8 mouse cellular contexts compared by ENCODE assay signal in genomic region chr12:70911029-70911428, GRCm38 (mm10). TPM values are rescaled to one million over a fixed set of nuclear protein-coding genes. Genes with fewer than 3 reads are reported as not detected.
A peak's percentile ranks its signal among the peaks of the same experiment; 100 is the strongest.
DNase-seq lines count a peak whose midpoint lies in the region; ATAC-seq and TF ChIP-seq lines count a peak whose summit lies in the region.

No protein-coding gene starts in this region.

- peak; percentile 40; the same call in 1 of the 2 replicates for ATAC-seq in heart, embryonic 11.5 days (replicated peaks; ENCODE audit: insufficient number of reproducible peaks, low FRiP score, low TSS enrichment)
- ATAC-seq in kidney, postnatal 0 days (replicated peaks; ENCODE audit: low FRiP score, low read depth): peak; percentile 70
- peak; percentile 31; the same call in 1 of the 2 replicates for ATAC-seq in liver, embryonic 14.5 days (ENCODE audit: insufficient read depth)
- ATAC-seq in neural tube, embryonic 11.5 days (ENCODE audit: insufficient read depth, low FRiP score, low TSS enrichment): peak; percentile 78; the same call in 1 of the 2 replicates
- peak; percentile 73 for ATAC-seq in stomach, postnatal 0 days (ENCODE audit: low FRiP score, low TSS enrichment)

- no peak overlapping the region for H3K4me3 ChIP-seq in bone marrow, adult 2 months (replicated peaks; ENCODE audit: control insufficient read depth, low read depth, low read length)
- H3K4me3 ChIP-seq in embryonic fibroblast, embryonic 13.5 days (ENCODE audit: insufficient read depth, low read length): no peak overlapping the region
- H3K4me3 ChIP-seq in heart, embryonic 11.5 days (ENCODE audit: low read depth, low read length): no peak overlapping the region
- H3K4me3 ChIP-seq in kidney, postnatal 0 days (replicated peaks; ENCODE audit: low read depth, low read length): no peak overlapping the region
- H3K4me3 ChIP-seq in liver, embryonic 14.5 days (ENCODE audit: insufficient read depth in 1 of 2, low read depth in 2 of 2, low read length in 2 of 2): no peak overlapping the region
- no peak overlapping the region for H3K4me3 ChIP-seq in neural tube, embryonic 11.5 days (ENCODE audit: low read depth, low read length)
- H3K4me3 ChIP-seq in stomach, postnatal 0 days (ENCODE audit: low read depth, low read length): no peak overlapping the region

- 5% methylated on average over 5 of the region's 5 CpGs for WGBS in bone marrow, adult 2 months
- 11% methylated on average over 5 of the region's 5 CpGs for WGBS in heart, embryonic 11.5 days (ENCODE audit: insufficient replicate concordance)
- WGBS in kidney, postnatal 0 days: 11% methylated on average over 5 of the region's 5 CpGs
- WGBS in liver, embryonic 14.5 days (ENCODE audit: insufficient replicate concordance): 7% methylated on average over 5 of the region's 5 CpGs
- WGBS in neural tube, embryonic 11.5 days: 21% methylated on average over 5 of the region's 5 CpGs
- whole genome bisulfite sequencing in stomach, postnatal 0 days: 9% methylated on average over 5 of the region's 5 CpGs

- no peaks in the 10 kb centered on the region; the same call in 1 of the 2 replicates for H3K36me3 ChIP-seq in heart, embryonic 11.5 days (ENCODE audit: control insufficient read depth, insufficient read depth, low read length)
- H3K36me3 ChIP-seq in kidney, postnatal 0 days (ENCODE audit: insufficient read depth, low read length): no peaks in the 10 kb centered on the region
- no peaks in the 10 kb centered on the region for H3K36me3 ChIP-seq in liver, embryonic 14.5 days (replicated peaks; ENCODE audit: control insufficient read depth, insufficient read depth, low read depth)
- no peaks in the 10 kb centered on the region for H3K36me3 ChIP-seq in neural tube, embryonic 11.5 days (ENCODE audit: control insufficient read depth, insufficient read depth, low read length)
- no peaks in the 10 kb centered on the region for H3K36me3 ChIP-seq in stomach, postnatal 0 days (ENCODE audit: control insufficient read depth, insufficient read depth, low read length)

- peak; percentile 80 to 81 for DNase-seq in B cell, adult 2 months
- peak; percentile 94 for DNase-seq in kidney, postnatal 0 days (ENCODE audit: low spot score)
- DNase-seq in liver, embryonic 14.5 days (ENCODE audit: low read depth in 3 of 3, low spot score in 3 of 3): peak; percentile 39 to 49 (median 42)
- peak; percentile 85 for DNase-seq in neural tube, embryonic 11.5 days (ENCODE audit: low spot score)
- DNase-seq in stomach, postnatal 0 days (ENCODE audit: low spot score): peak; percentile 78

- H3K27me3 ChIP-seq in heart, embryonic 11.5 days (ENCODE audit: control insufficient read depth, insufficient read depth, low read length): no peaks in the 10 kb centered on the region
- no peaks in the 10 kb centered on the region for H3K27me3 ChIP-seq in kidney, postnatal 0 days (ENCODE audit: insufficient read depth, low read length)
- H3K27me3 ChIP-seq in liver, embryonic 14.5 days (ENCODE audit: control insufficient read depth, insufficient read depth, low read length): no peaks in the 10 kb centered on the region
- no peaks in the 10 kb centered on the region for H3K27me3 ChIP-seq in neural tube, embryonic 11.5 days (ENCODE audit: control insufficient read depth, insufficient read depth, low read length)
- no peaks in the 10 kb centered on the region for H3K27me3 ChIP-seq in stomach, postnatal 0 days (ENCODE audit: control insufficient read depth, insufficient read depth, low read length)

- no peak for TF ChIP-seq EP300 in liver, embryonic 14.5 days (IDR thresholded peaks at IDR 0.05; ENCODE audit: low read depth)
- no peak for TF ChIP-seq EP300 in stomach, postnatal 0 days (optimal IDR thresholded peaks at IDR 0.05)

- TF ChIP-seq POLR2A in bone marrow, adult 2 months (IDR thresholded peaks at IDR 0.05; ENCODE audit: borderline replicate concordance, control insufficient read depth, low read depth, low read length): no peak
- TF ChIP-seq POLR2A in embryonic fibroblast, embryonic 13.5 days (IDR thresholded peaks at IDR 0.05; ENCODE audit: low read depth, low read length): no peak

- H3K4me1 ChIP-seq in bone marrow, adult 2 months (ENCODE audit: control insufficient read depth, insufficient read depth, low read length): no peaks in the 10 kb centered on the region
- H3K4me1 ChIP-seq in embryonic fibroblast, embryonic 13.5 days (ENCODE audit: control insufficient read depth, insufficient read depth, low read length): peaks cover 9% of the 10 kb centered on the region
- H3K4me1 ChIP-seq in heart, embryonic 11.5 days (ENCODE audit: control insufficient read depth, insufficient read depth, low read length): peaks cover 4% of the 10 kb centered on the region; the same call in 1 of the 2 replicates
- no peaks in the 10 kb centered on the region for H3K4me1 ChIP-seq in kidney, postnatal 0 days (replicated peaks; ENCODE audit: insufficient read depth, low read length)
- 0 out of 4 replicates have a peak, but pooled peaks cover 0 to 2% of the 10 kb centered on the region in 2 experiments for H3K4me1 ChIP-seq in liver, embryonic 14.5 days (replicated peaks; ENCODE audit: control insufficient read depth in 2 of 2, insufficient read depth in 2 of 2, low read length in 1 of 2)
- H3K4me1 ChIP-seq in neural tube, embryonic 11.5 days (ENCODE audit: control insufficient read depth, insufficient read depth, low read length): 0 out of 2 replicates have a peak, but pooled peaks cover 3% of the 10 kb centered on the region
- H3K4me1 ChIP-seq in stomach, postnatal 0 days (replicated peaks; ENCODE audit: control insufficient read depth, insufficient read depth): no peaks in the 10 kb centered on the region

- no peaks in the 10 kb centered on the region for H3K9me3 ChIP-seq in heart, embryonic 11.5 days (replicated peaks; ENCODE audit: control insufficient read depth, low read length)
- H3K9me3 ChIP-seq in kidney, postnatal 0 days (replicated peaks; ENCODE audit: low read length): no peaks in the 10 kb centered on the region
- H3K9me3 ChIP-seq in liver, embryonic 14.5 days (ENCODE audit: control insufficient read depth, low read length): no peaks in the 10 kb centered on the region
- H3K9me3 ChIP-seq in neural tube, embryonic 11.5 days (ENCODE audit: control insufficient read depth, low read length): no peaks in the 10 kb centered on the region; the same call in 1 of the 2 replicates
- no peaks in the 10 kb centered on the region for H3K9me3 ChIP-seq in stomach, postnatal 0 days (ENCODE audit: control insufficient read depth, low read length)

- no peak overlapping the region for H3K4me2 ChIP-seq in heart, embryonic 11.5 days
- no peak overlapping the region for H3K4me2 ChIP-seq in kidney, postnatal 0 days (ENCODE audit: low read length)
- no peak overlapping the region for H3K4me2 ChIP-seq in liver, embryonic 14.5 days (ENCODE audit: low read depth)
- H3K4me2 ChIP-seq in neural tube, embryonic 11.5 days (ENCODE audit: low read depth): no peak overlapping the region
- H3K4me2 ChIP-seq in stomach, postnatal 0 days (replicated peaks; ENCODE audit: low read depth): no peak overlapping the region

- no peak overlapping the region for H3K9ac ChIP-seq in heart, embryonic 11.5 days (ENCODE audit: low read depth, low read length)
- no peak overlapping the region for H3K9ac ChIP-seq in kidney, postnatal 0 days (ENCODE audit: low read depth, low read length)
- no peak overlapping the region for H3K9ac ChIP-seq in liver, embryonic 14.5 days (replicated peaks)
- H3K9ac ChIP-seq in neural tube, embryonic 11.5 days (ENCODE audit: low read length): no peak overlapping the region
- no peak overlapping the region for H3K9ac ChIP-seq in stomach, postnatal 0 days (ENCODE audit: low read length)

- no peak overlapping the region for H3K27ac ChIP-seq in bone marrow, adult 2 months (ENCODE audit: control insufficient read depth, insufficient read depth, low read depth, low read length, poor library complexity)
- H3K27ac ChIP-seq in embryonic fibroblast, embryonic 13.5 days (ENCODE audit: insufficient read depth, low read length): peak overlapping the region; percentile 6; the same call in 1 of the 2 replicates
- H3K27ac ChIP-seq in heart, embryonic 11.5 days (ENCODE audit: low read depth, low read length): no peak overlapping the region
- H3K27ac ChIP-seq in kidney, postnatal 0 days: no peak overlapping the region
- H3K27ac ChIP-seq in liver, embryonic 14.5 days: no peak overlapping the region
- H3K27ac ChIP-seq in neural tube, embryonic 11.5 days (ENCODE audit: low read depth, low read length): no peak overlapping the region
- H3K27ac ChIP-seq in stomach, postnatal 0 days (replicated peaks): peak overlapping the region; percentile 2

- TF ChIP-seq CTCF in bone marrow, adult 2 months (IDR thresholded peaks at IDR 0.05; ENCODE audit: control insufficient read depth, insufficient read depth, low read length): peak; percentile 97
- TF ChIP-seq CTCF in embryonic fibroblast, embryonic 13.5 days (IDR thresholded peaks at IDR 0.05; ENCODE audit: borderline replicate concordance, insufficient read depth, low read length): peak; percentile 98
- TF ChIP-seq CTCF in kidney, postnatal 0 days (IDR thresholded peaks at IDR 0.05; ENCODE audit: low read depth): peak; percentile 95
- peak; percentile 95 for TF ChIP-seq CTCF in liver, embryonic 14.5 days (IDR thresholded peaks at IDR 0.05; ENCODE audit: low read depth)
- TF ChIP-seq CTCF in stomach, postnatal 0 days (IDR thresholded peaks at IDR 0.05; ENCODE audit: low read depth): peak; percentile 96

RNA-seq across cellular contexts. Expression of gene Actr10, which starts 26.6 kb away (rescaled TPM):
- 35.6 and 59.6 TPM in 2 replicates for polyA plus RNA-seq in bone marrow, adult 2 months (2011; ENCODE audit: insufficient read depth, insufficient read length, low replicate concordance, missing spikeins)
- polyA plus RNA-seq in embryonic fibroblast, embryonic 13.5 days (2011; ENCODE audit: insufficient read length, low read depth, missing spikeins): 230 and 238 TPM in 2 replicates
- polyA plus RNA-seq in heart, embryonic 11.5 days (2014; fragmentation: Nextera tagmentation; extraction: Ambion mirVana): 201 and 216 TPM in 2 replicates
- 269 and 280 TPM in 2 replicates for polyA plus RNA-seq in kidney, postnatal 0 days (2015; fragmentation: Nextera tagmentation; extraction: Ambion mirVana)
- 11.4 and 20.1 TPM in 2 replicates for polyA plus RNA-seq in liver, embryonic 14.5 days (2012; rRNA removed)
- polyA plus RNA-seq in liver, embryonic 14.5 days (2014; fragmentation: Nextera tagmentation; extraction: Ambion mirVana): 127 and 128 TPM in 2 replicates
- polyA plus RNA-seq in neural tube, embryonic 11.5 days (2014; fragmentation: Nextera tagmentation; extraction: Ambion mirVana): 290 and 299 TPM in 2 replicates
- 193 and 199 TPM in 2 replicates for polyA plus RNA-seq in stomach, postnatal 0 days (2015; fragmentation: Nextera tagmentation; extraction: Ambion mirVana)

Comparison
In these comparisons a context has a peak if more than half of its experiments do, and no peak if none do; other contexts are left out.
1. DNase-seq: peak in every context shown above with its lines; median percentile 94 in kidney, postnatal 0 days; 85 in neural tube, embryonic 11.5 days; 80 in B cell, adult 2 months; 78 in stomach, postnatal 0 days; 42 in liver, embryonic 14.5 days.
2. H3K27ac ChIP-seq: peak in embryonic fibroblast, embryonic 13.5 days (single experiment) and stomach, postnatal 0 days (single experiment); none in bone marrow, adult 2 months (single experiment), heart, embryonic 11.5 days (single experiment), kidney, postnatal 0 days (single experiment), liver, embryonic 14.5 days (single experiment) and neural tube, embryonic 11.5 days (single experiment).
3. Peak in every context shown above with its lines, with median percentiles within 50 percentile points of each other: CTCF ChIP-seq and ATAC-seq.